Mouse (Mus musculus): ENCODE data around the gene Chsy1. TPM values are rescaled to one million over a fixed set of nuclear protein-coding genes. Genes with fewer than 3 reads are reported as not detected.

Chsy1 gene
- polyA plus RNA-seq, 1 experiment from 2014 or later, result 8.8 TPM

GRCm38 (mm10) chr7:66217011-66217410 is 107.7 kb downstream of the Chsy1 start:
- peaks cover 7% of the 10 kb centered on the region for H3K4me1 ChIP-seq (ENCODE audit: control insufficient read depth, insufficient read depth, low read length)
- H3K9ac ChIP-seq (ENCODE audit: low read depth, low read length), result no peak overlapping the region
- WGBS, result 71% methylated on average over 7 of the region's 7 CpGs
- H3K36me3 ChIP-seq (ENCODE audit: control insufficient read depth, insufficient read depth, low read length), result no peaks in the 10 kb centered on the region
- no peak overlapping the region for H3K4me3 ChIP-seq (ENCODE audit: low read depth, low read length)
- no peak for ATAC-seq
- H3K9me3 ChIP-seq (replicated peaks; ENCODE audit: control insufficient read depth, low read length, poor library complexity, severe bottlenecking), result no peaks in the 10 kb centered on the region
- H3K4me2 ChIP-seq (ENCODE audit: low read length), result no peak overlapping the region
- H3K27me3 ChIP-seq (ENCODE audit: control insufficient read depth, insufficient read depth, low read depth, low read length), result no peaks in the 10 kb centered on the region
- no peak overlapping the region for H3K27ac ChIP-seq (ENCODE audit: low read length)

- Histone ChIP-seq H3K4me2 (ENCODE audit: low read length) (no peak overlapping the region), H3K27me3 (ENCODE audit: control insufficient read depth, insufficient read depth, low read depth, low read length) (no peaks in the 10 kb centered on the region), H3K4me1 (ENCODE audit: control insufficient read depth, insufficient read depth, low read length) (peaks cover 7% of the 10 kb centered on the region), H3K36me3 (ENCODE audit: control insufficient read depth, insufficient read depth, low read length) (no peaks in the 10 kb centered on the region), H3K27ac (ENCODE audit: low read length) (no peak overlapping the region), H3K9me3 (replicated peaks; ENCODE audit: control insufficient read depth, low read length, poor library complexity, severe bottlenecking) (no peaks in the 10 kb centered on the region), H3K4me3 (ENCODE audit: low read depth, low read length) (no peak overlapping the region), H3K9ac (ENCODE audit: low read depth, low read length) (no peak overlapping the region)
- peak; percentile 60; the same call in 1 of the 2 replicates for ATAC-seq
- whole genome bisulfite sequencing, result 33% methylated on average over 7 of the region's 7 CpGs
Observed at GRCm38 (mm10) chr7:66217531-66218094, 108.3 kb downstream of the Chsy1 start.

GRCm38 (mm10) chr7:66218193-66219014 is 109.1 kb downstream of the Chsy1 start:
- ATAC-seq, result peak; percentile 49; the same call in 1 of the 2 replicates
- Histone ChIP-seq H3K4me3 (ENCODE audit: low read depth, low read length) (no peak overlapping the region), H3K27ac (ENCODE audit: low read length) (peak overlapping the region; percentile 62; the same call in 1 of the 2 replicates), H3K4me1 (ENCODE audit: control insufficient read depth, insufficient read depth, low read length) (peaks cover 7% of the 10 kb centered on the region), H3K27me3 (ENCODE audit: control insufficient read depth, insufficient read depth, low read depth, low read length) (no peaks in the 10 kb centered on the region), H3K9ac (ENCODE audit: low read depth, low read length) (no peak overlapping the region), H3K36me3 (ENCODE audit: control insufficient read depth, insufficient read depth, low read length) (no peaks in the 10 kb centered on the region), H3K9me3 (replicated peaks; ENCODE audit: control insufficient read depth, low read length, poor library complexity, severe bottlenecking) (no peaks in the 10 kb centered on the region), H3K4me2 (ENCODE audit: low read length) (no peak overlapping the region)
- 28% methylated on average over 9 of the region's 9 CpGs for WGBS

GRCm38 (mm10) chr7:66219028-66219793 is 109.9 kb downstream of the Chsy1 start:
- ATAC-seq, result no peak
- Histone ChIP-seq H3K4me1 (ENCODE audit: control insufficient read depth, insufficient read depth, low read length) (peaks cover 7% of the 10 kb centered on the region), H3K27ac (ENCODE audit: low read length) (no peak overlapping the region), H3K9ac (ENCODE audit: low read depth, low read length) (no peak overlapping the region), H3K4me2 (ENCODE audit: low read length) (no peak overlapping the region), H3K27me3 (ENCODE audit: control insufficient read depth, insufficient read depth, low read depth, low read length) (no peaks in the 10 kb centered on the region), H3K4me3 (ENCODE audit: low read depth, low read length) (no peak overlapping the region), H3K36me3 (ENCODE audit: control insufficient read depth, insufficient read depth, low read length) (no peaks in the 10 kb centered on the region), H3K9me3 (replicated peaks; ENCODE audit: control insufficient read depth, low read length, poor library complexity, severe bottlenecking) (no peaks in the 10 kb centered on the region)
- WGBS, result 88% methylated on average over 4 of the region's 4 CpGs

- no peak for ATAC-seq
- Histone ChIP-seq H3K4me1 (ENCODE audit: control insufficient read depth, insufficient read depth, low read length) (peaks cover 7% of the 10 kb centered on the region), H3K27ac (ENCODE audit: low read length) (no peak overlapping the region), H3K4me3 (ENCODE audit: low read depth, low read length) (no peak overlapping the region), H3K9ac (ENCODE audit: low read depth, low read length) (no peak overlapping the region), H3K9me3 (replicated peaks; ENCODE audit: control insufficient read depth, low read length, poor library complexity, severe bottlenecking) (no peaks in the 10 kb centered on the region), H3K4me2 (ENCODE audit: low read length) (no peak overlapping the region), H3K27me3 (ENCODE audit: control insufficient read depth, insufficient read depth, low read depth, low read length) (no peaks in the 10 kb centered on the region), H3K36me3 (ENCODE audit: control insufficient read depth, insufficient read depth, low read length) (no peaks in the 10 kb centered on the region)
- 56% methylated on average over 4 of the region's 4 CpGs for WGBS
Observed at GRCm38 (mm10) chr7:66219794-66220227, 110.5 kb downstream of the Chsy1 start.

- H3K4me1 ChIP-seq (ENCODE audit: control insufficient read depth, insufficient read depth, low read length), result peaks cover 5% of the 10 kb centered on the region
- ATAC-seq, result no peak
- H3K27me3 ChIP-seq (ENCODE audit: control insufficient read depth, insufficient read depth, low read depth, low read length), result no peaks in the 10 kb centered on the region
- no peak overlapping the region for H3K9ac ChIP-seq (ENCODE audit: low read depth, low read length)
- H3K4me3 ChIP-seq (ENCODE audit: low read depth, low read length), result no peak overlapping the region
- WGBS, result 14% methylated on average over 8 of the region's 8 CpGs
- no peak overlapping the region for H3K4me2 ChIP-seq (ENCODE audit: low read length)
- no peaks in the 10 kb centered on the region for H3K9me3 ChIP-seq (replicated peaks; ENCODE audit: control insufficient read depth, low read length, poor library complexity, severe bottlenecking)
- no peaks in the 10 kb centered on the region for H3K36me3 ChIP-seq (ENCODE audit: control insufficient read depth, insufficient read depth, low read length)
- no peak overlapping the region for H3K27ac ChIP-seq (ENCODE audit: low read length)
Observed at GRCm38 (mm10) chr7:66222621-66223091, 113.3 kb downstream of the Chsy1 start.

Other genes starting within 250 kb of the Chsy1 start
- 0.82 and 1.2 TPM in 2 replicates for gene Pcsk6, start 247.8 kb upstream of the Chsy1 start, polyA plus RNA-seq (2015; fragmentation: Nextera tagmentation; extraction: Ambion mirVana)
- not detected in 2 replicates for gene Gm45213, start 65.9 kb upstream of the Chsy1 start, polyA plus RNA-seq (2015; fragmentation: Nextera tagmentation; extraction: Ambion mirVana)
- gene Snrpa1, start 50.5 kb upstream of the Chsy1 start, polyA plus RNA-seq (2015; fragmentation: Nextera tagmentation; extraction: Ambion mirVana), result 131 and 133 TPM in 2 replicates
- 87.3 and 89.6 TPM in 2 replicates for gene Selenos, start 29.9 kb upstream of the Chsy1 start, polyA plus RNA-seq (2015; fragmentation: Nextera tagmentation; extraction: Ambion mirVana)

All from midbrain, embryonic 16.5 days (tissue).